Mouse (Mus musculus) retina, adult 2 months (tissue): ENCODE data around the gene Srgap3.

ENCODE experiments used
- DNase-seq: peaks from one replicate; pipeline ENCODE4 v3.0.0-alpha.2; 2012; ENCODE audit warnings: low read depth, low spot score

Srgap3 gene

GRCm38 (mm10) chr6:112818403-112818901 is 128.6 kb downstream of the Srgap3 start:
- DNase-seq, result no peak

- DNase-seq, result no peak
Measured at GRCm38 (mm10) chr6:112815604-112816003, 131.5 kb downstream of the Srgap3 start.

- no peak for DNase-seq
Measured at GRCm38 (mm10) chr6:112814525-112815086, 132.5 kb downstream of the Srgap3 start.

- no peak for DNase-seq
Measured at GRCm38 (mm10) chr6:112812884-112813283, 134.2 kb downstream of the Srgap3 start.

GRCm38 (mm10) chr6:112810521-112810830 is 136.6 kb downstream of the Srgap3 start:
- DNase-seq, result no peak

GRCm38 (mm10) chr6:112809658-112810520 is 137.2 kb downstream of the Srgap3 start:
- DNase-seq, result no peak

- DNase-seq, result no peak
Measured at GRCm38 (mm10) chr6:112808738-112809137, 138.3 kb downstream of the Srgap3 start.

- no peak for DNase-seq
Measured at GRCm38 (mm10) chr6:112801917-112802316, 145.1 kb downstream of the Srgap3 start.

GRCm38 (mm10) chr6:112798378-112798777 is 148.7 kb downstream of the Srgap3 start:
- no peak for DNase-seq

GRCm38 (mm10) chr6:112796607-112797006 is 150.5 kb downstream of the Srgap3 start:
- DNase-seq, result no peak

GRCm38 (mm10) chr6:112793887-112794286 is 153.2 kb downstream of the Srgap3 start:
- no peak for DNase-seq

GRCm38 (mm10) chr6:112789901-112790300 is 157.2 kb downstream of the Srgap3 start:
- DNase-seq, result no peak

- no peak for DNase-seq
Measured at GRCm38 (mm10) chr6:112788617-112789016, 158.4 kb downstream of the Srgap3 start.

GRCm38 (mm10) chr6:112788174-112788573 is 158.9 kb downstream of the Srgap3 start:
- DNase-seq, result no peak

- no peak for DNase-seq
Measured at GRCm38 (mm10) chr6:112781409-112782093, 165.5 kb downstream of the Srgap3 start.

- no peak for DNase-seq
Measured at GRCm38 (mm10) chr6:112778211-112778610, 168.9 kb downstream of the Srgap3 start.

GRCm38 (mm10) chr6:112776718-112777117 is 170.3 kb downstream of the Srgap3 start:
- DNase-seq, result no peak

GRCm38 (mm10) chr6:112773754-112774153 is 173.3 kb downstream of the Srgap3 start:
- DNase-seq, result no peak

- DNase-seq, result no peak
Measured at GRCm38 (mm10) chr6:112770996-112771395, 176.1 kb downstream of the Srgap3 start.

GRCm38 (mm10) chr6:112758541-112758940 is 188.5 kb downstream of the Srgap3 start:
- no peak for DNase-seq

GRCm38 (mm10) chr6:112756866-112757265 is 190.2 kb downstream of the Srgap3 start:
- no peak for DNase-seq

GRCm38 (mm10) chr6:112754994-112755393 is 192.1 kb downstream of the Srgap3 start:
- no peak for DNase-seq
